Mouse (Mus musculus): ENCODE results near the gene Spi1.

The Spi1 gene

GRCm38 (mm10) chr2:91068162-91068871 is 13.9 kb upstream of the Spi1 start:
- DNase-seq (ENCODE audit: low read depth, low spot score) = no peak

- no peak for DNase-seq (ENCODE audit: low read depth, low spot score)
Measured at GRCm38 (mm10) chr2:91068872-91069165, 13.4 kb upstream of the Spi1 start.

- DNase-seq (ENCODE audit: low read depth, low spot score) = peak; percentile 39
Measured at GRCm38 (mm10) chr2:91069306-91070000, 12.7 kb upstream of the Spi1 start.

- DNase-seq (ENCODE audit: low read depth, low spot score) = peak; percentile 95
Measured at GRCm38 (mm10) chr2:91070076-91070800, 12.0 kb upstream of the Spi1 start, which contains the start of gene Slc39a13. TSS of gene Slc39a13 (minus strand) at chr2:91070417.

GRCm38 (mm10) chr2:91071059-91071458 is 11.1 kb upstream of the Spi1 start:
- DNase-seq (ENCODE audit: low read depth, low spot score) = no peak

- DNase-seq (ENCODE audit: low read depth, low spot score) = no peak
Measured at GRCm38 (mm10) chr2:91072092-91072491, 10.1 kb upstream of the Spi1 start.

GRCm38 (mm10) chr2:91077957-91078313 is 4.3 kb upstream of the Spi1 start:
- no peak for DNase-seq (ENCODE audit: low read depth, low spot score)

- peak; percentile 41 for DNase-seq (ENCODE audit: low read depth, low spot score)
Measured at GRCm38 (mm10) chr2:91078314-91079025, 3.7 kb upstream of the Spi1 start.

- DNase-seq (ENCODE audit: low read depth, low spot score) = no peak
Measured at GRCm38 (mm10) chr2:91079026-91079384, 3.2 kb upstream of the Spi1 start.

GRCm38 (mm10) chr2:91080784-91081513 is 1.2 kb upstream of the Spi1 start:
- DNase-seq (ENCODE audit: low read depth, low spot score) = no peak

GRCm38 (mm10) chr2:91082844-91083243 is 654 bp downstream of the Spi1 start:
- no peak for DNase-seq (ENCODE audit: low read depth, low spot score)

- DNase-seq (ENCODE audit: low read depth, low spot score) = no peak
Measured at GRCm38 (mm10) chr2:91083366-91083940, 1.3 kb downstream of the Spi1 start.

- DNase-seq (ENCODE audit: low read depth, low spot score) = no peak
Measured at GRCm38 (mm10) chr2:91084179-91084820, 2.1 kb downstream of the Spi1 start.

GRCm38 (mm10) chr2:91085494-91086391 is 3.6 kb downstream of the Spi1 start:
- no peak for DNase-seq (ENCODE audit: low read depth, low spot score)

- no peak for DNase-seq (ENCODE audit: low read depth, low spot score)
Measured at GRCm38 (mm10) chr2:91086392-91087237, 4.4 kb downstream of the Spi1 start.

- no peak for DNase-seq (ENCODE audit: low read depth, low spot score)
Measured at GRCm38 (mm10) chr2:91087453-91087852, 5.3 kb downstream of the Spi1 start.

- no peak for DNase-seq (ENCODE audit: low read depth, low spot score)
Measured at GRCm38 (mm10) chr2:91088987-91089386, 6.8 kb downstream of the Spi1 start.

GRCm38 (mm10) chr2:91090208-91090607 is 8.0 kb downstream of the Spi1 start:
- no peak for DNase-seq (ENCODE audit: low read depth, low spot score)

GRCm38 (mm10) chr2:91090827-91091226 is 8.6 kb downstream of the Spi1 start:
- no peak for DNase-seq (ENCODE audit: low read depth, low spot score)
